Mouse (Mus musculus) left cerebral cortex, postnatal 36 days (tissue): ENCODE results near the gene Nol4l. TPM values are rescaled to one million over a fixed set of nuclear protein-coding genes. Genes with fewer than 3 reads are reported as not detected.
"Not testable (repeated sequence)": the region's sequence is repeated elsewhere in the genome, so short reads cannot be mapped to it uniquely, and the experiment has no call there.

Source experiments
- DNase-seq, 2 experiments: peaks; one replicate each; pipeline ENCODE4 v3.0.0; 2021 to 2022; ENCODE audit warnings: low spot score in 2 of 2, mixed read lengths in 1 of 2
- intact Hi-C: fragments of 180-260 bp; cut with DNase I; formaldehyde crosslinking; loops from one replicate; pipeline ENCODE4 v1.15.1; 2025
- total RNA-seq, 2 experiments: library from RNA; stranded (reverse); gene quantifications; 2 replicates each; pipeline ENCODE4 v1.2.3; 2021

The Nol4l gene
- total RNA-seq, 2 experiments from 2014 or later = 46.4 to 50.2 TPM

DNA sequence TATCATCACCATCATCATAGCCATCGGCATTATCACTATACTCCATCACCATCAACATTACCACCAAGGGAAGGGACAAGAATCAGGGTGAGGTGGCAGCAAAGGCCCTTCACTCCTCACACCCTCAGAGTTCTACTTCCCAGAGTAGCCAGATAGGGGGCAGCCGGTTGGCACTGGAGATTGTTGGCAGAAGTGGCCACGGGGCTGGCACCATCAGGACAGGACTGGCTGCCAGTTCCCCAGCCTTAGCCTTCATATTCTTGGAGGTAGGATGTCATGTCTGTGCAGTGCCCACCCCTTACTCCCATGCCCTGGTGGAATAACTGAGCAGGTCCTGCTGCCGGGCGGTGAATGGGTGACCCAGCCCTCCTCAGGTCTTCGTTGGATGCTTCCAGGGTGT lies 14.2 kb downstream of the Nol4l start:
- DNase-seq = no peak
- intact Hi-C loops = no loop called here

GRCm38 (mm10) chr2:153514497-153515380 lies 15.0 kb downstream of the Nol4l start:
- intact Hi-C loops = no loop called here
- DNase-seq = no peak

- peak in 1 of 2 experiments; percentile 48 for DNase-seq
- intact Hi-C loops = no loop called here
Measured at GRCm38 (mm10) chr2:153513983-153514382, 15.8 kb downstream of the Nol4l start.

GRCm38 (mm10) chr2:153512416-153513323 lies 17.1 kb downstream of the Nol4l start:
- intact Hi-C loops = no loop called here
- DNase-seq = no peak

- no peak for DNase-seq
- intact Hi-C loops = no loop called here
Measured at GRCm38 (mm10) chr2:153511562-153511961, 18.2 kb downstream of the Nol4l start.

GRCm38 (mm10) chr2:153510136-153510535 lies 19.6 kb downstream of the Nol4l start:
- DNase-seq = no peak
- intact Hi-C loops = no loop called here

DNA sequence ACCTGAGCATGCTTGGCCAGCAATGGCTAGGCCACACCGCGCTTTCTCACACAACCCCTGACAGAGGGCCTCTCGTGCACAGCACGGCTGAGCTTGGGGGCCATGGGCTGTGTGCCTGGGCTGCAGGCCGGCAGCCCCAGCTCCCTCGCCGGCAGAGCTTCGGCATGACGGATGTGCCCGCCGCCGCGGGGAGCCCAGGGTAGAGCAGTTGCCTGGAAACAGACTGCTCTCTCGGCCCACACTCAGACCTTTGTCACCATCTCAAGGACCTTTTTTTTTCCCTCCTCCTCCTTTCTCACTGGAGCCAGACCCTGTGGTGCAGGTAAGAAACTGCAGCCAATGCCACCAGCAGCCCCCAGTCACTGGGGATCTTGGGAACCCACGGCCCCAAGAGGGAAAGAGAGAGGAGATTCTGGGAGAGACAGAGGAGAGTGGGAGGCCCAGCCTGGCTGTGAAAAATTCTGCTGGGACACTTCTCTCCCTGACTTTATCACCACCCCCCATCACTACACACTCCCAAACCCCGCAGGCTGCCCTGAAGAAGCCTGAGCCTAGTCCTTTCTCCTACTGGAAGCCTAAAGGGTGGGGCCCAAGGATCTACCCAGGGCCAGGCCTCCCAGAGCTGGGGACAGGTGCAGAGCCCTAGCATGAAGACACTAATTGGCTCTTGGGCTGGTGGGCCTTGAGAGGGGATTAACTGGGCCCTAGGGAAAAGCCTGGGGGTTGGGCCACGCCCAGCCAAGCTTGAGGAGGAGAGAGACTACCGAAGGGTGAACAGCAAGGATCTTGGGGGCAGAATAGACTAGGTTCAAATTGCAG lies 20.4 kb downstream of the Nol4l start:
- peak in 1 of 2 experiments; percentile 66 for DNase-seq
- intact Hi-C loops = no loop called here

DNA sequence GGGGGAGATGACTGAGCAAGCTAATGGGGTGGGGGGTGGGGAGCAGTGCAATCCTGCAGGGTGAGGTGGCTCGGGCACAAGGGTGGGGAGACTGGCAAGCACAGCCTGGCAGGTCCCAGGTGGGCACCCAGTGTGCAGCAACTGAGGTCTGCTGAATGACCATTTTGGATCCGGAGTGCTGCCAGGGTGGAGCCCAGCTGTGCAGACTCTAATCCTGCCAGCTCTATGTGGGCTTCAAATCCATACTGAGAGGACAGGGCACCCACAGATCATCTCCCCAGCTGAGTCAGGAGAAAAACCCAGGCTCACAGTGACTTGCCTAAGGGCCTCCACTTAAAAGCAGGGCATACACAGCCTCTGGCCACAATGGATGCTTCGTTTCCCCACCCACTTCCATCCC lies 21.4 kb downstream of the Nol4l start:
- DNase-seq = no peak
- intact Hi-C loops = no loop called here

- no peak for DNase-seq
- intact Hi-C loops = no loop called here
Measured at GRCm38 (mm10) chr2:153507969-153508368, 21.8 kb downstream of the Nol4l start.

DNA sequence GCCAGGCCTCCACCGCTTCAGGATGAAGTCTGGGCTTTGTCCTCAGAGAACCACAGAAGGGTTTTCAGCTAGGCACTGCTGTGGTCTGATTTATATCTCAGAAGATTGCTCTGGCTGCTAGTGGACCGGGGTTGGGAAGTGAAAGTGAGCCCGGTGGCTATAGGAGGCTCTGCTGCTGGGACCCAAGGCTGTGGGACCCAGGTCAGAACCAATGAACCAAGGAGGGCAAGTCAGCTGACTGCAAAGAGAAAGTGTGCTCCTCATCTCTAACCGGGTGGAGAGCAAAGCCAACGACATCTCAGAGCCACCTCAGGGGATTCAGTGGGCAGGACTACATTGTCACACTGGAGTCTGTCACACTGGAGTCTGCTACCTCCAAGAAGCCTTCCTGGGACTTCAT lies 23.4 kb downstream of the Nol4l start:
- intact Hi-C loops = no loop called here
- DNase-seq = no peak

- intact Hi-C loops = no loop called here
- no peak for DNase-seq
Measured at GRCm38 (mm10) chr2:153499154-153499553, 30.6 kb downstream of the Nol4l start.

- DNase-seq = no peak
- intact Hi-C loops = no loop called here
Measured at GRCm38 (mm10) chr2:153496898-153497297, 32.9 kb downstream of the Nol4l start.

DNA sequence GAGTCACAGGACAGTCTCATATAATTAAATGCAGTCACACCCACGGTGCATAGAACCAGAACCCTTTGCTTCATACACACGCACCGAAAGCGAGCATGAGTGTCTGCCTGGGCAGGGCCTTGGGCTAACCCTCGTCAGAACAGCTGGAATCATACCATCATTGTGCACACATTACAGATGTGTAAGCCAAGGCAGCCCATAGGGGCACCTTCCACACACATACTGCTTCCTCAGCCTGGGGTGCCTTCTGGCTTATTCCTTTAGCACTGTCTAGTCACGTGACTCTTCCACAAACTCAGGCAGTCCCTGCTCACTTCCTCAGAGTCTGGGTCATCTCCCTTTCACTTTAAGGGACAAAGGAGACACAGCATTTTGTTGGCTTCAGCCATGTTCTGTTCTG lies 33.5 kb downstream of the Nol4l start:
- no peak for DNase-seq
- intact Hi-C loops = no loop called here

GRCm38 (mm10) chr2:153495818-153496217 lies 34.0 kb downstream of the Nol4l start:
- intact Hi-C loops = no loop called here
- DNase-seq = no peak

GRCm38 (mm10) chr2:153495391-153495790 lies 34.4 kb downstream of the Nol4l start:
- intact Hi-C loops, DNase-seq: not testable (repeated sequence)

DNA sequence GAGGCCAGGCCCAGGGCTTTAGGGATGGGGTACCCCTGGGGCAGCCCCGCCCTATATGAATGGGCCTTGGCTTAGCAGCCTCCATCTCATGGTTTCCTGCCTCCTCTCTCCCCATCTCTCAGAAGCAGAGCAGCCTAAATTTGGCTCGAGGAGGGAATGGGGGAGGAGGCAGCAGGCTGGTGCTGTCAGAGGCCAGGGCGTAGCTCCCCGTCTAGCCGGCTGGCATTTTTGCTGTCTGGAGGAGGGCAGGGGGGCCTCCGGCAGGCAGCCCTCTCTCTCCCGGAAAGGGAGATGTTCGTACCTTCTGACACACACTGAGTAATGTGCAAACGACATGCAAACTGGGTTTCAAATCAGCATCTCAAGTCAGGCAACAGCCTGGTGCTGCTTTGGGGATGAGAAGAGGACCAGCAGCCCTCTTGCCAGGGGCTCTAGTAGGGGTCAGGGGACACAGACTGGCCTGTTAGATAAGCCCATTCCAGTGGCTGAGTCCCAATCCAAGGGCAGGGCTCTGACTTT lies 35.4 kb downstream of the Nol4l start:
- peak; percentile 63 to 72 for DNase-seq
- intact Hi-C loops = loop anchor here (5.0 kb wide), 1 partner anchor 33 kb away; the partner anchor contains the start of gene Nol4l

DNA sequence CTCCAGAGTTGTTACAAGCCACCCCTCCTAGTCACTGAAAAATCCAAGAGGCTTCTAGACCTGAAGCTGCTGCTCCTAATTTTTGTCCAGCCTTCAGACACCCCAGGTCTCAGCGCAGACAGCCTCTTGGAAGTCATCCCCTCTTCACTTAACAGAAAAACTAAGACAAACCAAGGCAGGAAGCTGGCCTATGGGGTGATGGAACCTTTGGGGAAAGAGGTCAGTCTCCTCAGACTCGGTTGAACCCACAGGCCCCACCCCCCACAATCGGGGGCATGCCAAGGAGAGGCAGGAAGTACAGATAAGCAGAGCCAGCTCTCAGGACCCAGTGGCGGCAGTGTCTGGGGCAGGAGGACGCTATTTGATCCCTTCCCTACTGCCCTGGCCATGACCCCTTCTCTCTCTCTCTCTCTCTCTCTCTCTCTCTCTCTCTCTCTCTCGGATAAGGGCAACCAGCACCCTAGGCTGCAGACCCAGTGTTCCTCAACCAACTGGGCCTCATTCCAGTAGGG lies 35.9 kb downstream of the Nol4l start:
- DNase-seq = no peak
- intact Hi-C loops = loop anchor here (5.0 kb wide), 1 partner anchor 33 kb away; the partner anchor contains the start of gene Nol4l

DNA sequence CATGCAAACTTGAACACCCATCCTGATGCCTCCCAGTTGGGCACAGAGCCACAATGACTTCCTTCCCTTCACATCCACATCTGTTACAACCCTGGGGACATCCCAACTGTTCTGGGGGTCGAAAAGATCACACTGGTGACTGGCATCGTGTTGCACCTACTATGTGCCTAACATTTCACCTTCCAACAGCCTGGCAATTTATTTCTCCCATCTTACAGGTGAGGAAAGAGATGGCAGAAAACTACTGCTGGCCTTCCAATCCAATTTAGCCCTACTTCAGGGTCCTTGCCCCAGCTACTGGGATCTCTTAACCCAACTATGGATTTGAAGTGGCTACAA lies 36.4 kb downstream of the Nol4l start:
- intact Hi-C loops = loop anchor here (5.0 kb wide), 1 partner anchor 34 kb away; the partner anchor contains the start of gene Nol4l
- no peak for DNase-seq
